ENCODE assay signal across 17 mouse cellular contexts in the genomic region with DNA sequence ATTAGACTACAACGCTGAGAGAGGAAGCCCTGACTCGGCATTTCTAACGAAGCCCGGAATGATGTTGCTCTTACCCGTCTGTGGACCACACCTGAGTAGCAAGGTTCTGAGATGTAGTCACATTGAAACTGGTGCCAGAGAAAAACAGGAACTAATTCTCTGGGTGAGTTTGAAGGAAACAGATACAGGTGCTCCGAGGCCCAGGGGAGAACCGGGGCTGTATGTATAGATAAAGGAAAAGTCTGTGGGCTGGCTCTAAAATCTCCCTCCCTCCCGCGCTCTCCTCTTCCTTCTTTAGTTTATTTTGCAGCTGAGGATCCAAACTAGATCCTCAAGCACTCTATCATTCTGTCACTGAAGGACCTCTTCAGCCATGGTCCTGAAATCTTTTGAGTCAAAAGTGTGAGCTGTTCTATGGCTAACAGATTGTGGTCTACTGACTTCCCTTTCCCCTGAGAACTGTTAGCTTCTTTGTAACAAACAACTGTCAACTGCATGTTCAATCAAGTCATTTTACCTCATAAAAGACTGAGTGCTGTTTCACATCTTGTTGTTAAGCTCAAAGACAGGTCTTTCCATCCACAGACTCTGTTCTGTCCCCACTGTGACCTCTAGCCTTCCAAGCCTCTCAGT. TPM values are rescaled to one million over a fixed set of nuclear protein-coding genes. Genes with fewer than 3 reads are reported as not detected.
DNase-seq lines count a peak whose midpoint lies in the region; TF ChIP-seq lines count a peak whose summit lies in the region.
"Had no signal": no experiment of that assay in that cellular context is flagged by ENCODE, and none has a peak within 500 bp of the region (broad histone marks: within the 10 kb centered on the region; RNA-seq: fewer than 3 reads in every experiment).

No protein-coding gene starts in this region.

- TF ChIP-seq CTCF in MEL (IDR thresholded peaks at IDR 0.05 in 2 of 3, conservative IDR thresholded peaks at IDR 0.05 in 1 of 3; ENCODE audit: control insufficient read depth in 1 of 3, insufficient read depth in 1 of 3, low read depth in 2 of 3, low read length in 3 of 3, poor library complexity in 1 of 3, severe bottlenecking in 1 of 3), result no peak

- no peaks in the 10 kb centered on the region for H3K79me2 ChIP-seq in MEL (ENCODE audit: control insufficient read depth, insufficient read depth, low read length, poor library complexity)

- peaks cover 0 to 18% of the 10 kb centered on the region in 2 experiments; a peak in 2 of 4 replicates for H3K36me3 ChIP-seq in MEL (ENCODE audit: control insufficient read depth in 1 of 2, insufficient read depth in 2 of 2, low read length in 2 of 2)
- no peaks in the 10 kb centered on the region for H3K36me3 ChIP-seq in megakaryocyte, embryonic 14.5 days (replicated peaks; ENCODE audit: low read length)
- H3K36me3 ChIP-seq: G1E; limb, embryonic 15.5 days had no signal

- H3K9ac ChIP-seq in MEL (ENCODE audit: control insufficient read depth, low read depth, low read length, poor library complexity, severe bottlenecking), result no peak overlapping the region
- H3K9ac ChIP-seq: hindbrain, embryonic 14.5 days; limb, embryonic 15.5 days had no signal

- H3K27ac ChIP-seq in MEL (ENCODE audit: control insufficient read depth, low read depth, low read length), result peak overlapping the region; percentile 62
- H3K27ac ChIP-seq: hindbrain, embryonic 14.5 days; limb, embryonic 15.5 days had no signal

- H3K27me3 ChIP-seq in MEL (ENCODE audit: control insufficient read depth in 1 of 2, insufficient read depth in 2 of 2, low read length in 2 of 2), result no peaks in the 10 kb centered on the region
- H3K27me3 ChIP-seq in megakaryocyte, embryonic 14.5 days (replicated peaks), result peaks cover 3% of the 10 kb centered on the region
- H3K27me3 ChIP-seq: limb, embryonic 15.5 days had no signal

- TF ChIP-seq POLR2A in MEL (IDR thresholded peaks at IDR 0.05; ENCODE audit: control insufficient read depth in 1 of 2, insufficient read depth in 1 of 2, low read depth in 1 of 2, low read length in 2 of 2, poor library complexity in 1 of 2), result no peak

- H3K4me1 ChIP-seq in MEL (ENCODE audit: control insufficient read depth in 1 of 2, insufficient read depth in 2 of 2, low read length in 2 of 2), result peaks cover 13 to 16% of the 10 kb centered on the region in 2 experiments
- H3K4me1 ChIP-seq in megakaryocyte, embryonic 14.5 days, result peaks cover 11% of the 10 kb centered on the region
- H3K4me1 ChIP-seq: limb, embryonic 15.5 days had no signal

- TF ChIP-seq EP300 in MEL (IDR thresholded peaks at IDR 0.05; ENCODE audit: low read depth in 1 of 2, low read length in 2 of 2), result peak; percentile 86 to 87

- H3K9me3 ChIP-seq in MEL (replicated peaks; ENCODE audit: insufficient read depth, low read length), result no peaks in the 10 kb centered on the region
- H3K9me3 ChIP-seq in megakaryocyte, embryonic 14.5 days, result peaks cover 9% of the 10 kb centered on the region
- H3K9me3 ChIP-seq: limb, embryonic 15.5 days had no signal

- TF ChIP-seq RAD21 in MEL (IDR thresholded peaks at IDR 0.05; ENCODE audit: low read depth, low read length), result no peak

- peak; percentile 76 to 80 for DNase-seq in B cell, adult 2 months
- DNase-seq in MEL (ENCODE audit: low read depth, low spot score), result peak; percentile 89
- DNase-seq in spleen, postnatal 36 days (ENCODE audit: low spot score in 2 of 2), result peak; percentile 79 to 84
- no peak for DNase-seq in adrenal gland, adult 18-20 months (ENCODE audit: low spot score in 2 of 2)
- no peak for DNase-seq in heart, adult 8-10 months (ENCODE audit: low spot score)
- DNase-seq in gastrocnemius, postnatal 25 days, result no peak
- DNase-seq in urinary bladder, postnatal 10 days (ENCODE audit: low spot score), result no peak
- DNase-seq: cerebellum, adult 2 months; kidney, postnatal 10 days; lung, postnatal 10 days had no signal

- no peak overlapping the region; a peak in 1 of 4 replicates for H3K4me3 ChIP-seq in MEL (ENCODE audit: control insufficient read depth in 1 of 2, insufficient read depth in 1 of 2, low read depth in 2 of 2, low read length in 2 of 2)
- H3K4me3 ChIP-seq in megakaryocyte, embryonic 14.5 days (replicated peaks), result peak overlapping the region; percentile 62
- H3K4me3 ChIP-seq: limb, embryonic 15.5 days had no signal

TF ChIP-seq in MEL, 35 proteins besides CTCF, POLR2A, EP300 and RAD21:
- TF ChIP-seq TBP (IDR thresholded peaks at IDR 0.05; ENCODE audit: low read depth, low read length) (0 out of 2 replicates have a peak, but pooled peaks have one; percentile 14), JUND (IDR thresholded peaks at IDR 0.05; ENCODE audit: low read depth, low read length) (no peak), MAZ (IDR thresholded peaks at IDR 0.05; ENCODE audit: low read depth, low read length) (peak; percentile 74), CHD2 (IDR thresholded peaks at IDR 0.05; ENCODE audit: low read length) (no peak; the same call in 1 of the 2 replicates), MXI1 (IDR thresholded peaks at IDR 0.05; ENCODE audit: low read depth, low read length) (peak; percentile 75), USF1 (IDR thresholded peaks at IDR 0.05; ENCODE audit: low read depth, low read length) (no peak), MYC (IDR thresholded peaks at IDR 0.05; ENCODE audit: low read depth, low read length) (no peak), MAX (IDR thresholded peaks at IDR 0.05; ENCODE audit: low read length) (no peak), SMC3 (IDR thresholded peaks at IDR 0.05; ENCODE audit: low read depth, low read length) (no peak), KAT2A (conservative IDR thresholded peaks at IDR 0.05; ENCODE audit: low read depth, low read length) (no peak), NELFE (IDR thresholded peaks at IDR 0.05; ENCODE audit: low read depth, low read length) (no peak), SIN3A (IDR thresholded peaks at IDR 0.05; ENCODE audit: low read length) (peak; percentile 50; the same call in 1 of the 2 replicates), MAFK (IDR thresholded peaks at IDR 0.05; ENCODE audit: borderline replicate concordance, low read depth, low read length) (peak; percentile 44; the same call in 1 of the 2 replicates), ETS1 (IDR thresholded peaks at IDR 0.05; ENCODE audit: low read depth, low read length) (peak; percentile 77), RCOR1 (IDR thresholded peaks at IDR 0.05; ENCODE audit: low read depth, low read length) (peak; percentile 74), MYB (IDR thresholded peaks at IDR 0.05; ENCODE audit: low read depth, low read length) (peak; percentile 76), GATA1 (IDR thresholded peaks at IDR 0.05; ENCODE audit: low read depth, low read length) (peak; percentile 80), BHLHE40 (IDR thresholded peaks at IDR 0.05; ENCODE audit: borderline replicate concordance, low read depth, low read length) (peak; percentile 50; the same call in 1 of the 2 replicates), TCF12 (IDR thresholded peaks at IDR 0.05; ENCODE audit: low read depth, low read length) (peak; percentile 92), ZKSCAN1 (IDR thresholded peaks at IDR 0.05; ENCODE audit: low read depth, low read length) (no peak), HCFC1 (IDR thresholded peaks at IDR 0.05; ENCODE audit: low read depth, low read length) (no peak), POLR2AphosphoS5 (IDR thresholded peaks at IDR 0.05; ENCODE audit: borderline replicate concordance, low read depth, low read length) (no peak), ZMIZ1 (IDR thresholded peaks at IDR 0.05; ENCODE audit: low read depth, low read length) (no peak), ZC3H11A (IDR thresholded peaks at IDR 0.05; ENCODE audit: low read depth, low read length) (0 out of 2 replicates have a peak, but pooled peaks have one; percentile 9), MEF2A (IDR thresholded peaks at IDR 0.05; ENCODE audit: extremely low read depth, insufficient replicate concordance, low read depth, low read length, poor library complexity, severe bottlenecking) (no peak), UBTF (IDR thresholded peaks at IDR 0.05; ENCODE audit: borderline replicate concordance, insufficient read depth, low read depth, low read length) (no peak), USF2 (IDR thresholded peaks at IDR 0.05; ENCODE audit: borderline replicate concordance in 1 of 2, insufficient read depth in 1 of 2, low read depth in 1 of 2, low read length in 2 of 2) (no peak), TAL1 (IDR thresholded peaks at IDR 0.05; ENCODE audit: low read length) (peak; percentile 73), NRF1 (IDR thresholded peaks at IDR 0.05; ENCODE audit: insufficient read depth, low read depth, low read length, poor library complexity, severe bottlenecking) (no peak), ZNF384 (IDR thresholded peaks at IDR 0.05; ENCODE audit: low read depth, low read length) (no peak), ELF1 (IDR thresholded peaks at IDR 0.05; ENCODE audit: low read depth, low read length) (no peak), CHD1 (IDR thresholded peaks at IDR 0.05; ENCODE audit: low read depth, low read length) (no peak), POLR2AphosphoS2 (IDR thresholded peaks at IDR 0.05; ENCODE audit: low read length) (no peak), E2F4 (IDR thresholded peaks at IDR 0.05; ENCODE audit: borderline replicate concordance, low read depth, low read length) (no peak), GABPA (IDR thresholded peaks at IDR 0.05; ENCODE audit: low read depth, low read length) (no peak)

RNA-seq across cellular contexts. Expression of gene Slamf6, which starts 3.8 kb away (rescaled TPM):
- not detected in 2 replicates for total RNA-seq in MEL (2012; rRNA removed)
- polyA plus RNA-seq in MEL (2012; ENCODE audit: insufficient read depth in 1 of 2, insufficient read length in 2 of 2, low read depth in 1 of 2, low replicate concordance in 2 of 2, missing spikeins in 1 of 2), result under 1 TPM in 1 of 2 experiments, not detected in 1; 0.01 TPM
- polyA plus RNA-seq in megakaryocyte, embryonic 14.5 days (2012; ENCODE audit: insufficient read depth, low replicate concordance), result not detected in 2 replicates
- under 1 TPM; 0.30 to 0.35 TPM for total RNA-seq in adrenal gland, adult 18-20 months (2021)
- under 1 TPM in 2 of 4 experiments, not detected in 2; 0.19 to 0.46 TPM for total RNA-seq in heart, adult 8-10 months (2022)
- not detected for total RNA-seq in gastrocnemius, postnatal 25 days (2021)
- total RNA-seq: midbrain, postnatal 0 days had no signal
- polyA plus RNA-seq: cerebellum, adult 2 months; embryonic facial prominence, embryonic 11.5 days; forebrain, embryonic 11.5 days; G1E; limb, embryonic 15.5 days had no signal

RNA-seq across cellular contexts. Expression of gene Gm10521, which starts 25.6 kb away (rescaled TPM):
- 0.04 and 0.10 TPM in 2 replicates for total RNA-seq in MEL (2012; rRNA removed)
- under 1 TPM in 1 of 2 experiments, not detected in 1; 0.39 TPM for polyA plus RNA-seq in MEL (2012; ENCODE audit: insufficient read depth in 1 of 2, insufficient read length in 2 of 2, low read depth in 1 of 2, low replicate concordance in 2 of 2, missing spikeins in 1 of 2)
- polyA plus RNA-seq in megakaryocyte, embryonic 14.5 days (2012; ENCODE audit: insufficient read depth, low replicate concordance), result 0.36 TPM in 1 of 2 replicates, not detected in the other
- under 1 TPM; 0.10 to 0.51 TPM for total RNA-seq in adrenal gland, adult 18-20 months (2021)
- total RNA-seq in heart, adult 8-10 months (2022), result under 1 TPM; 0.11 to 0.25 (median 0.21) TPM
- total RNA-seq in gastrocnemius, postnatal 25 days (2021), result not detected
- total RNA-seq: G1E; midbrain, postnatal 0 days had no signal
- polyA plus RNA-seq: embryonic facial prominence, embryonic 11.5 days; forebrain, embryonic 11.5 days; G1E; hindbrain, embryonic 14.5 days; limb, embryonic 15.5 days; midbrain, postnatal 0 days had no signal

Comparison
In these comparisons a context has a peak if more than half of its experiments do, and no peak if none do; other contexts are left out.
1. DNase-seq: peak in B cell, adult 2 months (2 of 2), MEL (single experiment) and spleen, postnatal 36 days (2 of 2); none in adrenal gland, adult 18-20 months (0 of 2), heart, adult 8-10 months (single experiment), gastrocnemius, postnatal 25 days (single experiment) and urinary bladder, postnatal 10 days (single experiment).